Mouse (Mus musculus) kidney, adult 8-10 months (tissue): ENCODE results near the gene Gnb3.
A peak's percentile ranks its signal among the peaks of the same experiment; 100 is the strongest.

Experiments used
- DNase-seq, 2 experiments: peaks; one replicate each; pipeline ENCODE4 v3.0.0; 2022

Gnb3 gene

DNA sequence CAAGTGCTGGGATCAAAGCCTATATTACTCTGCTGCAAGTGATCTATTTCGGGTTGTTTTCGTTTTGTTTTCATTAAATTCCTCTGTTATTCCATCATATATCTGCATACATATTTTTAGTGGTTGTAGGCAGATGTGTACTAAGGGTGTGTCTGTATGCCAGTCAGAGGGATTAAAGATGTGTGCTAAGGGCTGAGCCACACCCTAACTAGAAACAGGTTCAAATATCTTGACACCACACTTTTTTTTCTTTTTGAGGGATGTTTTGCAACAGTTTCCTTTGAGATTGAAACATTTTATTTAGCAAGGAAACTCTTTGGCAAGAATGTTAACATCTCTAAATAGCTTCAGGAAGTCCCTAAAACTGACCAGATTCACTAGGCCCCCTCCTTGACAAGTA, 43.9 kb downstream of the Gnb3 start:
- no peak for DNase-seq

DNA sequence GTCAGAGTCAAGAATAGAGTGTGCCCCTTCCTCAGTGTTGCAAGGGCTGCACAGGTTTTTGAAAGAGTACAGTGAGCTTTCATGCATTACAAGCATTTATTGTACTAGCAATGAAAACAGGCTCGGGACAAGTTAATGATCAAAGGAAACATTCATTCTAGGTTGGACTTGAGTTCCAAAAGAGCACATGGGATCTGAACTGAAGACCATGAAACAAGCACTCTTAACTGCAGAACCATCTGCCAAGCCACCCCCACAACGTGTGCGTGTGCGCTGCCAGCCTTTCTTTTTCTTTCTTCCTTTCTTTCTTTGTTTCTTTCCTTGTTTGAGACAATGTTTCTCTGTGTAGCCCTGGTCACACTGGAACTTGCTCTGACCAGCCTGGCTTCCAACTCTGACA, 44.3 kb downstream of the Gnb3 start:
- DNase-seq, result peak; percentile 50 to 81

DNA sequence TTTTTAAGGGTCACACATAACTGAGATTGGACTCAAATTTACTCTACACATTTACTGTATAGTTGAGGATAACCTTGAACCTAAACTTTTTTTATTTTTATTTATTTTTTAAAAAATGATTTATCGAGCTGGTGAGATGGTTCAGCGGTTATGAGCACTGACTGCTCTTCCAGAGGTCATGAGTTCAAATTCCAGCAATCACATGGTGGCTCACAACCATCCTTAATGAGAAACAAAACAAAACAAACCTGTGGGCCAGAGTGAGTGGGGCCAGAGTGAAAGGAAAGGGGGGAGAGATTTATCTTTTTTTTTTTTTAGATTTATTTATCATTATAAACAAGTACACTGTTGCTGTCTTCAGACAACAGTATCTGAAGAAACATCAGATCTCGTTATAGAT, 48.2 kb downstream of the Gnb3 start:
- peak in 1 of 2 experiments; percentile 60 for DNase-seq

DNA sequence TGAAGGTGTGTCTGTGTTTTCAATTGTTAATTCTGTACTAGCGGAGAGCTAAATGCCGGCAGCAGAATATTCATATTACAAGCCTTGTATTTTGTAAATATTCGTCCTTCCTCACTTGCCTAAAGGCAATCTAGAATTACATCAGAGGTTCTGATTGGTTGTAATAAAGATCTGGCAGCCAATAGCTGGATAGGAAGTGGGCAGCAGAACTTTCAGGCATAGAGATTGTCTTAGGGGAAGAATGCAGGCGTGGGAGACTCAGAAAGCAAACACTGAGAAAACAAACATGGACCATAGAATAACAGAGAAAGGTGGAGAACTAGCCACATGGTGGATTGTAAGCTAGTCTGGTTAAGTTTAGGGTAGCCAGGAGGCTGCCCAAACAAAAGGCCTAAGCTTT, 50.0 kb downstream of the Gnb3 start:
- no peak for DNase-seq

DNA sequence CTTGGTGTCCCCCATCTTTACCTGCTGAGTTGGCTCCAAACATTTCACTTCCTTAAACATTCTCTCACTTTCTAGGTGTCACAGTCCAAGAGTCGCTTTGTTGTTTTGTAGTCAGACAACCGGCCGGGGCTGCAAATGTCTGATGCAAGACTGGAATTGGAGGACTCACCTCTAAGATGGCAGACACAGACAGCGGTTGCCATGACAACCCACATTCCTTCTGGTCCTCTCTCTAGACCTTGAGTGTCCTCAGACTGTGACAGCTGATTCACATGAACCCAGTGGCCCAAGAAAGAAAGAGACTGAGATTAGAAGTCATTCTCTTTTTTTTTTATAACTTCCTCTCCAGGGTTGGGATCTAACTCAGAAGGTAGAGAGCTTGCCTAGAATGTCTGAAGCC, 50.6 kb downstream of the Gnb3 start:
- no peak for DNase-seq

DNA sequence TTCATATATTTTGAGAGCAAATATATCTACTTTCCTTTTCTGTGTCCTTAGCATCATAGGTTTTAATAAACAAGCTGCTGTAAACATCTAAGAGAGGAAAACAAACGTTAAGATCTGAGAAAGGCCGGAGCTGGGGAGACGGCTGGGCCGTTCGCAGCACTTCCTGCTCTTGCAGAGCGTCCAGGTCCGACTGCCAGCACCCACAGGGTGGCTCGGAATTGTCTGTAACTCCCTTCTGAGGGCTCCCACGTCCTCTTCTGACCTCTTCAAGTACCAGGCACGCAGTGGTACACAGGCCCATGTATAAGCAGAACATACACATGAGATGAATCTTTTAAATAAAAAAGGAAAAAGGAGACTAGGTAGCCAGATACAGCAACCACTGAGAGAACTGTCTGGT, 52.4 kb downstream of the Gnb3 start:
- no peak for DNase-seq

DNA sequence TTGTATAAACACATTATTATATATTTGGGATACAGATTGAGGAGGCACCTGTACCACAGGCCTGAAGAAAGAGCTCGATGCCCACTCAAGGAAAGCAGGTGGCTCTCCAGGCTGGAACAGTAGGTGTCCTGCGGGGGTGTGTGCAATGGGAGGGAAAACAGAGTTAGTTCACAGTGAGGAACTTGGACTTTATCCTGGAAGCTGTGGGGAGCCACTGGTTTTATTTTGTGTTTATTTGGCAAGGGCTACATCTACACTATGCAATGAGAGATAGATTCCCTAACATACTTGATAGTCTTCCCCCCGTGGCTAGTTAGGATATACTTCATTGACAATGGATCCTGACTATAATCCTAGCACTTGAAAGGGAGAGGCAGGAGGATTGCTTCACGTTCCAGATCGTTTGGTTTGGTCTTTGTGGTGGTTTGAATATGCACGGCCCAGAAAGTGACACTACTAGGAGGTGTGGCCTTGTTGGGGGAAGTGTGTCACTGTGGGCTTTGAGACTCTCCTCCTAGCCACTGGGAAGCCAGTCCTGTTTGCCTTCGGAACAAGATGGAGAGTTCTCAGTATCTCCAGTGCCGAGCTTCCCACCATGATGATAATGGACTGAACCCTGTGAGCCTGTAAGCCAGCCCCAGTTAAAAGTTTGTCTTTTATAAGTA, 53.2 kb downstream of the Gnb3 start:
- peak; percentile 53 to 58 for DNase-seq
